Mouse (Mus musculus) T-cell, adult 2 months (primary cell): ENCODE results near the gene Opcml.

ENCODE experiments used
- DNase-seq: peaks from one replicate; pipeline ENCODE4 v3.0.0; 2022; ENCODE audit warnings: low spot score

The Opcml gene

GRCm38 (mm10) chr9:28618186-28618892 is 827.8 kb downstream of the Opcml start:
- no peak for DNase-seq

- no peak for DNase-seq
Measured at GRCm38 (mm10) chr9:28621939-28622338, 831.4 kb downstream of the Opcml start.

- no peak for DNase-seq
Measured at GRCm38 (mm10) chr9:28624870-28625269, 834.3 kb downstream of the Opcml start.

GRCm38 (mm10) chr9:28642766-28643165 is 852.2 kb downstream of the Opcml start:
- DNase-seq, result no peak

GRCm38 (mm10) chr9:28644063-28644462 is 853.5 kb downstream of the Opcml start:
- DNase-seq, result no peak

- no peak for DNase-seq
Measured at GRCm38 (mm10) chr9:28650089-28650488, 859.5 kb downstream of the Opcml start.

GRCm38 (mm10) chr9:28659996-28660395 is 869.4 kb downstream of the Opcml start:
- DNase-seq, result no peak

- no peak for DNase-seq
Measured at GRCm38 (mm10) chr9:28662882-28663281, 872.3 kb downstream of the Opcml start.

- no peak for DNase-seq
Measured at GRCm38 (mm10) chr9:28680309-28680708, 889.7 kb downstream of the Opcml start.

- DNase-seq, result no peak
Measured at GRCm38 (mm10) chr9:28681252-28682037, 890.9 kb downstream of the Opcml start.

- no peak for DNase-seq
Measured at GRCm38 (mm10) chr9:28683951-28684470, 893.4 kb downstream of the Opcml start.

GRCm38 (mm10) chr9:28686942-28687611 is 896.5 kb downstream of the Opcml start:
- DNase-seq, result no peak

- DNase-seq, result no peak
Measured at GRCm38 (mm10) chr9:28690134-28690533, 899.6 kb downstream of the Opcml start.

- no peak for DNase-seq
Measured at GRCm38 (mm10) chr9:28705796-28706195, 915.2 kb downstream of the Opcml start.

- no peak for DNase-seq
Measured at GRCm38 (mm10) chr9:28714544-28714943, 924.0 kb downstream of the Opcml start.

- no peak for DNase-seq
Measured at GRCm38 (mm10) chr9:28720186-28720585, 929.6 kb downstream of the Opcml start.

- no peak for DNase-seq
Measured at GRCm38 (mm10) chr9:28731811-28732602, 941.4 kb downstream of the Opcml start.

- no peak for DNase-seq
Measured at GRCm38 (mm10) chr9:28737955-28738354, 947.4 kb downstream of the Opcml start.

GRCm38 (mm10) chr9:28738451-28738860 is 947.9 kb downstream of the Opcml start:
- no peak for DNase-seq

- DNase-seq, result no peak
Measured at GRCm38 (mm10) chr9:28744771-28745170, 954.2 kb downstream of the Opcml start.

GRCm38 (mm10) chr9:28748902-28749301 is 958.3 kb downstream of the Opcml start:
- no peak for DNase-seq

GRCm38 (mm10) chr9:28752908-28753307 is 962.3 kb downstream of the Opcml start:
- DNase-seq, result no peak
